Mouse (Mus musculus) erythroblast, embryonic 14.5 days (primary cell): ENCODE data around the gene Ccdc30.

ENCODE experiments used
- GATA1 ChIP-seq: IDR thresholded peaks from 2 replicates; pipeline ENCODE4 v1.6.1; 2012; ENCODE audit warnings: low read length, inconsistent platforms, mixed read lengths
- TAL1 ChIP-seq: IDR thresholded peaks from 3 replicates; pipeline ENCODE4 v1.6.1; 2012; ENCODE audit warnings: low read length, inconsistent platforms, mixed read lengths

- TF ChIP-seq GATA1 (no peak), TAL1 (no peak)
Measured at GRCm38 (mm10) chr4:119338422-119338821, 76.9 kb downstream of the Ccdc30 start.
